Mouse (Mus musculus) testis, adult 2 months (tissue): Measurements from ENCODE around the gene Faim. TPM values are rescaled to one million over a fixed set of nuclear protein-coding genes. Genes with fewer than 3 reads are reported as not detected.

ENCODE experiments used
- H3K27ac ChIP-seq: fragments of 200-500 bp; 2 replicates; pipeline ENCODE4 v1.5.1; 2012; ENCODE audit warnings: low read depth, low read length; ENCODE audit not compliant: control insufficient read depth, insufficient read depth
- H3K27me3 ChIP-seq: fragments of 200-500 bp; 2 replicates; pipeline ENCODE4 v1.6.1; 2012; ENCODE audit warnings: mild to moderate bottlenecking, low read length, moderate library complexity; ENCODE audit not compliant: control insufficient read depth, insufficient read depth
- H3K36me3 ChIP-seq: fragments of 200-500 bp; 2 replicates; pipeline ENCODE4 v1.6.1; 2012; ENCODE audit warnings: mild to moderate bottlenecking, low read length; ENCODE audit not compliant: control insufficient read depth, insufficient read depth
- H3K4me1 ChIP-seq: fragments of 200-500 bp; 2 replicates; pipeline ENCODE4 v1.6.1; 2012; ENCODE audit warnings: low read length; ENCODE audit not compliant: control insufficient read depth, insufficient read depth
- H3K4me3 ChIP-seq: fragments of 200-500 bp; 2 replicates; pipeline ENCODE4 v1.5.1; 2012; ENCODE audit warnings: low read depth, mild to moderate bottlenecking, low read length, moderate library complexity, mixed read lengths; ENCODE audit not compliant: control insufficient read depth
- CTCF ChIP-seq: fragments of 200-500 bp; IDR thresholded peaks from 2 replicates; pipeline ENCODE4 v1.5.1; 2012; ENCODE audit warnings: low read depth, mild to moderate bottlenecking, inconsistent platforms, low read length, moderate library complexity; ENCODE audit not compliant: control insufficient read depth, insufficient read depth, insufficient replicate concordance
- POLR2A ChIP-seq: fragments of 200-500 bp; IDR thresholded peaks from 2 replicates; pipeline ENCODE4 v1.6.1; 2012; ENCODE audit warnings: low read depth, mild to moderate bottlenecking, inconsistent platforms, low read length, moderate library complexity; ENCODE audit not compliant: control insufficient read depth
- polyA plus RNA-seq: library from polyadenylated mRNA; depleted of rRNA; stranded (reverse); fragments of >200 nt; gene quantifications from 2 replicates; pipeline ENCODE4 v1.2.3, GENCODE M21; 2012

Faim gene
- polyA plus RNA-seq, 1 experiment: 5.6 TPM

DNA sequence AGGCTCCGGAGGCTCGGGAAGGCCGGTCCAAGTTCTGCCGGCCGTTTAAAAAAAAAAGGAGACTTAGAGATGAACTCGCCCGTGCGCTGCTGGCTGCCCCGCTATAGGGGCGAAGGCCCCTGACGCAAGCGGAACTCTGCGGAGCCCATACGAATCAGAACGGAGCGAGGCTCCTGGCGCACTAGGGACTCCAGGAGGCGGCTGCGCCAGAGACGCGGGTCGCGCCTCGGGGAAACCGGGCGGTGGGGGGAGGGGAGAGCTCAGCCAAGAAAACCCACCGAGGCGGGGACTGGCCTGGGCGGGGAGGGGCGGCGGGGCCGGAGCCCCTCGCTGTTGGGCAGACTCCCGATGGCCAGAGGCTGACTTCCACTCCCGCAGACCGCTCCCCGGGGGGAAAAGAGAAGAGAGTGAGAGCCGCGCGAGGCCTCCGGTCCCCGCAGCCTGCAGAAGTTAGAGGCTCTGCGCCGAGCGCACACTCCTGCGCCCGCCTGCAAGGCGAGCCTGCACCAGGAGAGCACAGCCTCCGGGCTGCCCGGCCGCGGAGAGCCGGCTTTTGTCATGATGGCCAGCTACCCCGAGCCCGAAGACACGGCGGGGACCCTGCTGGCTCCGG is 31.0 kb upstream of the Faim start, which contains the start of gene Foxl2:
TSS of gene Foxl2 (plus strand) at position 186 of the 613 bp plus-strand sequence.
- peaks cover 14% of the 10 kb centered on the region for H3K27me3 ChIP-seq
- H3K4me3 ChIP-seq: peak within 1 kb of the TSS; percentile 17
- H3K27ac ChIP-seq: no peak within 1 kb of the TSS
- no peaks in the 10 kb centered on the region for H3K36me3 ChIP-seq
- H3K4me1 ChIP-seq: peaks cover 26% of the 10 kb centered on the region
- TF ChIP-seq POLR2A (no peak), CTCF (no peak)

DNA sequence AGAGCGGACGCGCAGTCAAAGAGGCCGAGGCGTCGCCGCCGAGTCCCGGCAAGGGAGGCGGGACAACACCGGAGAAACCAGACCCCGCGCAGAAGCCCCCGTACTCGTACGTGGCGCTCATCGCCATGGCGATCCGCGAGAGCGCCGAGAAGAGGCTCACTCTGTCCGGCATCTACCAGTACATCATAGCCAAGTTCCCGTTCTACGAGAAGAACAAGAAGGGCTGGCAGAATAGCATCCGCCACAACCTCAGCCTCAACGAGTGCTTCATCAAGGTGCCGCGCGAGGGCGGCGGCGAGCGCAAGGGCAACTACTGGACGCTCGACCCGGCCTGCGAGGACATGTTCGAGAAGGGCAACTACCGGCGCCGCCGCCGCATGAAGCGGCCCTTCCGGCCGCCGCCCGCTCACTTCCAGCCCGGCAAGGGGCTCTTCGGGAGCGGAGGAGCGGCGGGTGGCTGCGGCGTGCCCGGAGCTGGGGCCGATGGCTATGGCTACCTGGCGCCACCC is 30.4 kb upstream of the Faim start:
- peaks cover 26% of the 10 kb centered on the region for H3K4me1 ChIP-seq
- no peaks in the 10 kb centered on the region for H3K36me3 ChIP-seq
- peaks cover 14% of the 10 kb centered on the region for H3K27me3 ChIP-seq
- TF ChIP-seq POLR2A (no peak), CTCF (no peak)
- H3K4me3 ChIP-seq: peak overlapping the region; percentile 17
- H3K27ac ChIP-seq: no peak overlapping the region

DNA sequence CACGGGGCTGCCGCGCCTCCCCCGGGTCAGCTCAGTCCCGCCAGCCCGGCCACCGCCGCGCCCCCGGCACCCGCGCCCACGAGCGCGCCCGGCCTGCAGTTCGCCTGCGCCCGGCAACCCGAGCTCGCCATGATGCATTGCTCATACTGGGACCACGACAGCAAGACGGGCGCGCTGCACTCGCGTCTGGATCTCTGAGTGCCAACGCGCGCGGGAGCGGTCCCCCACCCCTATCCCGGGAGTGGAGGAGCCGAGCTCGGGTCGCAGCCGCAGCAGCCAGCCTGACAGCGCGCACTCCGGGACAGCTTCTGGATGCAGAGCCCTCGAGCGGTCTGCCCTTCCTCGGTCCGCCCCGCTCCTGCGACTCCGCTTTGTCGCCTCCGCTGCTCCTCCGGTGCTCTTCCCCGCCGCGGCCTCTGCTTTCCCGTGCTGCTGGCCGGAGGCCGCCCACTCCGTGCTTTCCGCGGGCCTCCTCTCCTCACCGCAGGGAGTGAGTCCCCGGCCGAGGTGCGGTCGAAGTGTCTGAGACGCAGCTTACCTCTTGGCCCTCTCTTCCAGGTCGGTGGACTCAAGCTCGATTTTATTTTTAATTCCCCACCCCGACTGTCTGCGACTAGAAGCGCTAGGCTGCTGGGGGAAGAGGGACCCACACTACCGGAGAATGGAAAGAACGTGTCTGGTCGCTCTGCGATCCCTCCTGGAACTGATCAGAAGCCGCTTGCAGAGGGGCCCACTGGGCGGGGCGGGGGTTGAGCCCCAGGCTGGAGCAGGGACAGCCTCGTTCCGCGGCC is 29.4 kb upstream of the Faim start:
- no peak overlapping the region for H3K27ac ChIP-seq
- TF ChIP-seq CTCF: no peak
- TF ChIP-seq POLR2A: no peak

DNA sequence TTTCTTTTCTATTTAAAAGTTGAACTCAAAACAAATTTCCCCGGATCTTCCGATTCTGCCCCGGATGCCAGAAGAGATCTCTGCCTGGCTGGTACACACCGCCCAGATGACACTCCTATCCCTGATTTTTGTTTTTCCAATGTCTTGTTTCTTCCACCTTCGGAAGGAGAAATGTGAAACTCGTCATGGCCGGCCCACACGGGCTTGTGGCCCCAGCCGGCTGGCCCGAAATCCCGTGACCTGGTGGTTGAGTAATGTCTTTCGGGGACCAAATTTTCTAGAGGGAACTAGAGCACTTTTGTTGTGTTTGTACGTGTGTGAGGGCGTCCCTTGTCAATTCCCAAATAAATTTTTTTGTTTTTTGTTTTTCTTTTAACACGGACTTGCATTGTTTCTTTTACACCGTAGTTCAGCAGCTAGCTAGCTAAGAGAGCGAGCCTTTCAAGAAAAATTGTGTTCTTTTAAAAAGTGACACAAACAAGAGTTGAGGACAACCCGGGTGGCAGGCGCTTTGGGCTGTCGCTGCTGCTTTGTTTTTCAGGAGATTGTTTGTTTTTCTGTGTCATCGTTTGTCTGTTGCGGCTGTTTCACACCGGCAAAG is 28.3 kb upstream of the Faim start:
- Histone ChIP-seq H3K27me3 (peaks cover 5% of the 10 kb centered on the region), H3K27ac (no peak overlapping the region), H3K4me3 (no peak overlapping the region), H3K4me1 (peaks cover 29% of the 10 kb centered on the region), H3K36me3 (no peaks in the 10 kb centered on the region)
- TF ChIP-seq POLR2A (no peak), CTCF (no peak)

More for the DNA sequence above, 29.4 kb upstream of the Faim start:
- H3K36me3 ChIP-seq: no peaks in the 10 kb centered on the region
- H3K4me3 ChIP-seq: peak overlapping the region; percentile 37
- H3K4me1 ChIP-seq: peaks cover 26% of the 10 kb centered on the region
- peaks cover 10% of the 10 kb centered on the region for H3K27me3 ChIP-seq

DNA sequence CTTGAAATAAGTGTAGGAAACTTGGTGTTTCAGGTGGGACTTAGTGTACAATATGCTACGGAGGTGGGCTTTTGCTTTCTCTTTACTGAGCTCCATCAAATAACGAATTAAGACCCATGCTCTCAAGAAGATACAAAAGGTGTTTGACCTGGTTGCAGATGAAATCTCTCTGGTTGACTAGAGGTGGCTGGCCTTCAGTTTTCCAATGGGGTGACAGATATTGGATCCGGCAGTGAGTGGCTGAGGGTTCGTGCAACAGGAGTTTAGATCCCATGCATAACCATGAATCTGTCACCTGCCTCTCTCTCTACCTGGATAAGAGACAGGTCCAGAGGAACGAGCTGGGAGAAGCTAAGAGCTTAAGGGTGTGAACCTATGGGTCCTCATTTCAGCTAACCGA is 27.5 kb upstream of the Faim start:
- Histone ChIP-seq H3K36me3 (no peaks in the 10 kb centered on the region), H3K27ac (no peak overlapping the region), H3K4me3 (no peak overlapping the region), H3K4me1 (peaks cover 29% of the 10 kb centered on the region), H3K27me3 (peaks cover 5% of the 10 kb centered on the region)
- TF ChIP-seq CTCF (no peak), POLR2A (no peak)

DNA sequence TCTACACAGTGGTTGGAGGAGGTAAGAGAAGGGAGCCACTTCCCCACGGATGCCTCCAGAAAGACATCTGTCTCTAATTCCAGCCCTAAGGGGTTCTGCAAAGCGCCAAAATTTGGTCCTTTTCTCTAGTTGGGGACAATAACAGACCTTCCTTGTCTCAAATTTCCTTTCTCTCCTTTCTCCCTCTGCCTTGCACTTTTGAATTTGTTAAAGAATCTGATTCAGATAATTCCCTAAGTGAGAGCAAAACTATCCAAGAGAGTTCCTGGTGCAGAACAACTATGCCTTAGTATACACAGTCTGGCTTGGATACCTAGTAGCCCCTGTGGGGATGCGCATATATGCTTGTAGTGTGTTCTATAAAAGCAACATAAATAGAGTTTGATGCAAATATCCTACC is 26.3 kb upstream of the Faim start:
- Histone ChIP-seq H3K27ac (no peak overlapping the region), H3K4me3 (no peak overlapping the region), H3K36me3 (no peaks in the 10 kb centered on the region), H3K4me1 (peaks cover 24% of the 10 kb centered on the region), H3K27me3 (peaks cover 5% of the 10 kb centered on the region)
- TF ChIP-seq CTCF: no peak
- no peak for TF ChIP-seq POLR2A

DNA sequence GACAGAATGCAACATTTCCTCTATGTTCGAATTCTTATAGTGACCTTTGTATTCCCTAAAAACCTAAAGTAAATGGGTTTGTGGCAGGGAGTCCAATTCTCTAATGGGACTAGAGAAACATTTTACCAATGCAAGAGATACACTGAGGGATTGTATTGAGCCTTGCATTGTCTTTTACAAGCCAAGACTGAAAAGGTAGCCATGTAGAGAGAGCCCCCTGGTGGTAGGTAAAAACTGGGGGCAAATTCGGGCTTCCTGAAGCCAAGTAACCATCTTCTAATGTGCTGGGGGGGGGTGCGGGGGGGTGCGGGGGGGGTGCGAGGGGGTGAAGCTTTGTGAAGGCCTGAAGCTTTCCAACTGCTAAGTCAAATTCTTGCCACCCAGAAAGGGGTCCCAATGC is 25.8 kb upstream of the Faim start:
- peaks cover 24% of the 10 kb centered on the region for H3K4me1 ChIP-seq
- H3K27ac ChIP-seq: no peak overlapping the region
- peaks cover 5% of the 10 kb centered on the region for H3K27me3 ChIP-seq
- H3K4me3 ChIP-seq: no peak overlapping the region
- TF ChIP-seq CTCF (no peak), POLR2A (no peak)
- no peaks in the 10 kb centered on the region for H3K36me3 ChIP-seq
